Mouse (Mus musculus) induced T-regulatory cell, adult 2 months (primary cell): ENCODE measurements around the gene Polr2l.

Source experiments
- DNase-seq: peaks from one replicate; pipeline ENCODE4 v3.0.0-alpha.2; 2012; ENCODE audit warnings: low read depth

The Polr2l gene

DNA sequence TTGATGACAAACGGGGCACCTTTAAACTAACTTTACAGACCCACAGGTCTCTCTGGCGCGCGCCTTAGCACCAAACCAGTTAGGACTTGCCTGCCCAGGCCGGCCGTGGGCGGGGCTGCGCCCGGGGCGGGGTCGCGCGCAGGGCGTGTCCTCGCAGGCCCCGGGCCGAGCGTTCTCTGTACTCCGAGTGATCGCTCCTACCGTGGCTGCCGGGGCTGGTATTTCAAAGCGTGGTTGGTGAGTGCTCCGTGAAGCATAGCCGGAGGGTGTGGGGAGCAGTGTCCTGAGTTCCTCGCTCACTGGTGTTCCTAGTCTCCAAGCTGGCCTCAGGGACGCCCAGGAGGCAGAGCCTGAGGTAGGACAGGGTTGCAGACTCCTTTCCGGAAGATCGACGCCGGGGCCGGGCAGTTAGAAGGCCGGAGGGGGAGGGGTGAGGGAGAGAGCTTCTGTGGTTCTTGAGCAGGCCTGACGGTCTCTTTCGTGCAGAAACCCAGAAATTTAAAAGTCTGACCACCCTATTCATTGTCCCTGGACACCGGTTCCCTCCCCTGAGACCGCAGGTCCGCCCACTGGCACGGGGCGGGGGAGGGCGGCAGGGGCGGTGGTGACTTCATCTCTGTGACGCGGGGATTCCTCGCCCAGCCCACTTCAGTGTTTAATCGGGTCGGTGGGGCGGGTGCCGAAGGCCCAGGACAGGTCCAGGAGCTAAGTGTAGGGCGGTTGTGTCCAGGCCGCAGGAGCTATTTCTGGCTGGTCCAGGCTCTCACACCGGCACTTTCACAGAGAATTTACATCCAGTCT is 7.5 kb downstream of the Polr2l start, which contains the start of gene Cd151:
Gene Cd151, plus strand, starts transcription at position 163 of the 801 bp plus-strand sequence.
- DNase-seq: peak; percentile 87

DNA sequence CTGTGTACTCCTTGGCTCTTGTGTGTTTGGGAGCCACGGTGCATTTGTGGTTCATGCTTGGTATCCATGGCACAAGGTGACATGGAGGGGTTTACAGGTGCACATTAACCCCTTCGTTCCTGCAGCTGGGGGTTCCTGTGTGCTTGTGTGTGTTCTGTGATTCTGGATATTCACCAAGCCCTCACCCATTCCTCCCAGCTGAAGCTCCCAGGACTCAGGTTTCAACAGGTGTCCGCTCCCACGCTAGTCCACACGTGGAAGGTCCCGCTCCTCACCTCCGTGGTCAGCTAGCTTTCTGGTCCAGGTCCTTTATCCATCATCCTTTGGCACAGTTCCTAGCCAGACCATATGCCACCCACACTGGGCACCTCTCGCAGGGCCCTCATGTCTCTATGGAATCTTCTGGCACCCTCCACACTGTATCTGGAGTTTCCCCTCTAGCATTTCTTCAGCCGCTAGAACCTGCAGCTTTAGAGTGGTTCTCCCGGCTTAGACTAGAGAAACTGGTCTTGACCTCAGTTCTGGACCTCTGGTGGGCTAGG is 8.3 kb downstream of the Polr2l start:
- DNase-seq: no peak

DNA sequence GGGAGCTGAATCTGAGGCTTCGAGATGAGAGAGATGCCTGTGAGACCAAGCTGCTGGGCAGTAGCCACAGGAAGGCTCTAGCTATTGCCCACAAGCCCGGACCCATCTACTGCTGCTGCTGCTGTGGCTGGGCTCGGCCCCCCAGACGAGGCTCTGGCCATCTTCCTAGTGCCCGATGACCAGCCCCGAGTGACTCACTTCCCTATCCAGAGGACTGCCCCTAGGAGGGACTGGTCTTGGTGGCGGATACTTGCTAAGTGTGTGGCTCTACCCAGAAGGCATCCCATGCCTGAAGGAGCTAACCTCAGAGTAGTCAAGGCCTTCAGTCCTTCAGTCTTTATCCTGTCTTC is 8.9 kb downstream of the Polr2l start:
- no peak for DNase-seq

DNA sequence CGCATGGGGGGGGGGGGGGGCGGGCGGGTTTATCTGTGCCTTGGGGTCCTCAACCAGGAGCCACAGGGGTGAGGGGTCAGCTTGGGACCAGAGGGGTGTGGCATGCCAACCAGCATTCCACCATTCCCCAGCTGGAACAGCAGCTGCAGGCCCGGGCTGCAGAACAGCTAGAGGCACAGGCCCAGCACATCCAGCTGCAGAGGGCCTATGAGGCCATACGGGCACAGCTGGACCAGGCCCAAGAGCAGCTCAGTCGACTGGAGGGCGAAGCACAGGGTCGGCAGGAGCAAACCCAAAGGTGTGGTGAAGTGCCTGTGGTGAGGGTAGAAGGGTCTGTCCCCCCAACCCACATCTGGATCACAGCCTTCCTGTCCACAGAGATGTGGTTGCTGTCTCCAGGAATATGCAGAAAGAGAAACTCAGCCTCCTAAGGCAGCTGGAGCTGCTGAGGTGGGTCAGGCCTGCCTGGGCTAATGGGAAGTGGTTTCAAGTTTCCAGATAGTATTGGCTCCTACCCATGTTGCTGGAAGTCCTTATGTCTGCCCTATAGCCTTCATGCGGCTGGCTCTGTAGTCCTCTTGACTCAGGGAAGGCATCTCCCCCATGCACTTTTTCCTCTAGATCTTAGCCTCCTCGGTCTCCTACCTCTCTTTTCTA is 9.4 kb downstream of the Polr2l start:
- no peak for DNase-seq

DNA sequence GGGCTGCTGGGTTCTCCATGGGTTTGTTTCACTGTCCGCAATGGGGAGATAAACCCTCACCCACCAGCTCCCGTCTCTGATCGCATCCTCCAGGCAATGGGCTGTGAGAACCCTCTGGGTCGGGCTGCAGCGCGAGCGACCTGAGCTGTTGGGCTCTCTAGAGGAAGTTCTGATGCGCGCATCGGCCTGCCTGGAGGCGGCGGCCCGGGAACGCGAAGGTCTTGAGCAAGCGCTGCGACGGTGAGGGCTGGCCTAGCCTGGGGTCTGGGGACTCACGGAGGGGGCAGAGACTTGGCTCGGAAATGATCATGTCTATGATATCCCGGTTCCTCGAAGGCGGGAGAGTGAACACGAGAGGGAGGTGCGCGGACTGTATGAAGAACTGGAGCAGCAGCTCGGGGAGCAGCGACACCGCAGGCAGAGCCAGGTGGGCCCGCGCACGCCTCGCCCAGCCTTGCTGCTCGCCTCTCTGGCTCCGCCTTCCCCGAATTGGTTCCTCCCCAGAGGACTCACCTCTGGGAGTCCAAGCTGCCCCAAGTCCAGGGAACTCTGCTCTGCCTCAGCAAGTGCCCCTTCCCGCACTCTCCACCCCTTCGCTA is 10.2 kb downstream of the Polr2l start:
- peak; percentile 47 for DNase-seq

DNA sequence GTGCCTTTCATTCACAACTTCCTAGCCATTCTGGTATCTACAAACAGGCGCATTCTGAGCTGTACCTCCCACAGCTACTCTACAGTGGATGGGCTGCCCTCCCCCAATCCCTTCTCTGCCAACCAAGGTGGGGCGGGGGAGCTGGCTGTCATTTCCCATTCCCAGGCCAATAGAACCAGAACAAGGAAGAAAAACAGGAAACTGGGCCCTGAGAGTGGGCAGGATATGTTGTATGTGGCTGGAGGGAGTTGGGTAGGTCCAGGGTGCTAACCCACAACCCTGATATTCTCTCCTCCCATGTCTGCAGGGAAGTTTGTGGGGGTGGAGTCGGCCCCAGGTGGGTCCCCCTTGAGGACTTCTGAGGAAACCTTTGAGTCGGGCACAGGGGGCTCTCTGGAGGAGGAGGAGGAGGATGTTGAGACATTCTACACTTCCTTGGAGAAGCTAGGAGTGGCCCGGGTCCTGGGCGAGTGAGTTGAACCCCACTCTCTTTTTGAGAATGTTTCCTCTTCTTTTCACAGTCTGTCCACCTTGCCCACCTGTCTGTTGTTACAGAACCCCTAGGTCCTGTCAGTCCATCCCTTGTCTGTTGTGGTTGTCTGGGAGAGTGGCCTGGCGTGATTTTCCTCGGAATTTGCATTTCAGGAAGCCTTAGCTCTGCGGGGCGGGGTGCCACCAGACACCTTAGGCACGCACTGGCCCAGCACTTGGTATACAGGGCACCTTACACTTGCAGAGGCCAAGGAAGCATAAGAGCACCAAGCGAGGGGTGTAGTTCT is 10.9 kb downstream of the Polr2l start:
- no peak for DNase-seq

DNA sequence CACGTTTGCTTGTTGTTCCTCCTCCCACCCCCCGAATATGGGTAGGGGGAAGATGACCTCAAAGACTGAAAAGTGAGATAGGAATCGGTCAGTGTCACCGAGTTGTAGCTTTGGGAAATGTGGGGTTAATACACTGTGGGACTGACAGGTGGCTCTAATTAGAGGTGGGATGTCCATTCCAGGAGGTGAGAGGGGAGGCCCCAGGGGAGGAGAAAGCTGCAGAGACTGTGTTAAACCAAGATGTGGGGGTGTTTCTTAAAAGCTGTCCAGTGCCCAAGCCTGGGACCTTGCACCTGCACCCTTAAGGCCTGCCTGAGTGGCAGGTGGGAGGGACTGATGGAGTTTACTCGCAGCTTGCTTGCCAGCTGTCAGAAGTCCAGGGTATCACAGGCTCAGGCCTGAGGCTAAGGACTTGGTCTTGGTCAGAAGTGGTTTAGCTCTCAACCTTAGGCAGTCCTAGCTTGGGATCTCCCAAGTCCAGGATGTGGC is 12.6 kb downstream of the Polr2l start:
- no peak for DNase-seq

DNA sequence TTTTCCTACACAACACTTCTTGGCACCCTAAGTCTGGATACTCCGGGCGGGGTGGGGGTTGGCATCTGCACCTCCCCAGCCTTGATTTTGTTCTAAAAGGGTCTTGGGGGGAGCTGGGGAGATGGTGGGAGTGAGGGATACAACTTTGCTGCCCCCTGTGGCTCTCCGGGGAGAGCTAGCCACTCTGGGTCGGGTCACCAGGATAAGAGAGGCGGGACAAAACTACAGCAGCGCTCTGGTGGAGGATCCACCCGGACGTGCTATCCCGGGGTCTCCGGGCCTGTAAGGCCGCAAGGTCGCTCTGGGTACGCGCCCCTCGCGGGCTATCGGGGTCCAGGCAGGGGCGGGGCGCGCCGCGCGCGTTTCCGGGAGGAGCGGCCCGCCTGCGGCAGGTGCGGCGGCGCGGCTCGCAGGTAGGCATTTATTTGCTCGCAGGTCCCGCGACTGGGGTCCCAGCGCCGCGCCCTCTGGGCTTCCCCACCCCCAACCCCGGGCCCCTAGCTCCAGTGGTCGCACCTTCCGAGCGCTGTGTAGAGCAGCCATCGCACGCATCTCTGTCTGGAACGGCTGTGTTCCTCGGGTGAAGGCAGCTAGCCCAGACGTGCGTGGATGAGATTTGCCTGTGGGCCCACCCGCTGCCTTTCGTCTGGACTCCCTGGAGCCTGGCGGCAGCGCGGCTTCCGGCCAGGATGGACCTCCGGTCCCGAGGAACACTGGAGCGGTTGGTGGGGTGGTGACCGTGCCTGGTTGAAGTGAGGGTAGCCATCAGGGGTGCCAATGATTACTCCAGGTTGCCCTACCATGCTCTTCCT is 13.2 kb downstream of the Polr2l start:
- no peak for DNase-seq

DNA sequence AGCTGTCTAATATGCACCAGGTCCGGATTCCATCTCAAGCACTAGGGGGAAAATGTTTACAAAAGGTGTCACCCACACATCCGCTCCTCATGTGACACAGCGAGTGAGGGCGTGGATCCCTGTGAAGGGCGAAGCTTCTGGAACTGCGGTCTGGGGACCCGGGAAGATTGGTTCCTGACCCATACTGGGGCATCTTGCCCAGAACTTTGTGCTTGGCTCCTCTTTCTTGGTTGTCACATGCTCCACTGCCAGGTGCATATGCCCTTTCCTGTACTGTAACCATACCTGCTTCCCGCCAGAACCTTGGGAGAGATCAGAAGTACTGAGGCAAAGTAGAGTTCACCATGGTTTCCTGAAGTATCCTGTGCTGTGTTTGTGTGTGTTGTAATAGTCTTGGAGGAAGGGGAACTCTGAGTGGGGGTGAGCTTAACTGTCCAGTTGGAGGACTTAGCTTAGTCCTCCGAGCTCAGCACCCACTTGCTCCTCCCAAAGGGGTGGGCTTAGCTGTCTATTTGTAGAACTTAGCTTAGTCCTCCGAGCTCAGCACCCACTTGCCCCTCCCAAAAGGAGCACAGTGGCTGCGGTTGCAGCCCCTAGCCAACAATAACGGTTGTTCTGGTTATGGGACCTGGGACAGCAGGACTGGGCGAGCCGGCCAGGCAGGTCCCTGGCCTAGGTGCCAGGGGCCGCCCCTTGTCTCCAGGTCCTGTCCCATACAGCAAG is 14.4 kb downstream of the Polr2l start, which contains the start of gene Cracr2b:
Gene Cracr2b, plus strand, starts transcription at position 704 of the 723 bp plus-strand sequence.
- no peak for DNase-seq

DNA sequence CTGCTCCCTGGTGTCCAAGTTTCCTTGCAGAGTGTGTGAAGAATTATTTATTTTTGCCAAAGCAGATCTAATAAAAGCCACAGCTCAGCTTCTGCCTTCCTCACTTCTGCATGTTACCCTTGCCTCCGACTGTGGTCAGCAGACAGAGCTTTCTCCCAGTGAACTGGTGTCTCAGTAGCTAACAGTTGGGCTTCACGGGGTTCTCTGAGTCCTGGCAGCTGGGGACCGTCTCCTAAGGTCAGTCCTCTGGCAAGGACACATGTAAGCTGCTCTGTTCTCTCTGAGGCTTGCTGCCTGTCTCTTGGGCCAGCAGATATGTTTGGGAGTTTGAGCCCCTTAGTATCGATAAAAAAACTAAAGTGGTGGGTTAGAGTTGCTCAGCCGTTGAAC is 14.9 kb downstream of the Polr2l start:
- DNase-seq: no peak

DNA sequence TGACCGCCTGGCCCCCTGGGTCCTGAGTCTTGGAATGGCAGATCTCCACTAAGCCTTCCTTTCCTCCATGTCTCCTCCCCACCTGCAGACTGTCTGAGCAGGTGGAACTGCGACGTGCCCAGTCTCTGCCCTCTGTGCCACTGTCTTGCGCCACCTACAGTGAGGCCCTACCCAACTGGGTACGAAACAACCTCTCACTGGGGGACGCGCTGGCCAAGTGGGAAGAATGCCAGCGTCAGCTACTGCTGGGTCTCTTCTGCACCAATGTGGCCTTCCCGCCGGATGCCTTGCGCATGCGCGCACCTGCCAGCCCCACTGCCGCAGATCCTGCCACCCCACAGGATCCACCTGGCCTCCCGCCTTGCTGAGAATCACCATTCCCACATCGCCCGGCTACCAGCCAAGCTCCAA is 15.6 kb downstream of the Polr2l start:
- no peak for DNase-seq

DNA sequence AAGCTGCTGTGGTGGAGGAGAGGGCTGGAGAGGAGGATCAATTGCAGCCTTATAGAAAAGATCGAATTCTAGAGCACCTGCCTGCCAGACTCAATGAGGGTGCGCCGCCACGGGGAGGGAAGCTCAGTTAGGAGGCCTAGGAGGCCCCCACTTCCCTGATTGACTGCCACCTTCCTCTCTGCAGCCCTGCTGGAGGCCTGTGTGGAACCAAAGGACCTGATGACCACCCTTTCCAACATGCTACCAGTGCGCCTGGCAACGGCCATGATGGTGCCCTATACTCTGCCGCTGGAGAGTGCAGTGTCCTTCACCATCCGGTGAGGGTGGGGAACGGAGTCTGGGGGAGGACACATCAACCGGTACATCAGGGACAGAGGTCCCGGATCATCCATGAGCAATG is 16.3 kb downstream of the Polr2l start:
- no peak for DNase-seq

DNA sequence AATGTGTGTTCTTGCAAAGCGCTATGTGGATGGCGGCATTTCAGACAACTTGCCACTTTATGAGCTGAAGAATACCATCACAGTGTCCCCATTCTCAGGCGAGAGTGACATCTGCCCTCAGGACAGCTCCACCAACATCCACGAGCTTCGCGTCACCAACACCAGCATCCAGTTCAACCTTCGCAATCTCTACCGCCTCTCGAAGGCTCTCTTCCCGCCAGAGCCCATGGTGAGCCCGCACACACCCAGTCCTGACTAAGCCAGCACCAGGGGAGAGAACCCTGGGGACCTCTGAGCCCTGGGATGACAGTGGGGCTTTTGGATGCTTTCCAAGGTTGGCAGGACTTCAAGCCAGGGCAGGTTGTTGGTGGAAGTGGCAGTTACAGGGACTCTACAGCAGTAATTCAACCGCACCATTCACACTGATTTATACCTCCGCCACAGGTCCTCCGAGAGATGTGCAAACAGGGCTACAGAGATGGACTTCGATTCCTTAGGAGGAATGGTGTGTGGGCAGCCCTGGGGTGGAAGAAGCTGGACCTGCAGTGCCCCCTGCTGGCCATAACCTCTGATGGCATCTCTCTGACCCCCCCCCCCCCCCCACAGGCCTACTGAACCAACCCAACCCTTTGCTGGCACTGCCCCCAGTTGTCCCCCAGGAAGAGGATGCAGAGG is 16.8 kb downstream of the Polr2l start:
- peak; percentile 80 for DNase-seq

DNA sequence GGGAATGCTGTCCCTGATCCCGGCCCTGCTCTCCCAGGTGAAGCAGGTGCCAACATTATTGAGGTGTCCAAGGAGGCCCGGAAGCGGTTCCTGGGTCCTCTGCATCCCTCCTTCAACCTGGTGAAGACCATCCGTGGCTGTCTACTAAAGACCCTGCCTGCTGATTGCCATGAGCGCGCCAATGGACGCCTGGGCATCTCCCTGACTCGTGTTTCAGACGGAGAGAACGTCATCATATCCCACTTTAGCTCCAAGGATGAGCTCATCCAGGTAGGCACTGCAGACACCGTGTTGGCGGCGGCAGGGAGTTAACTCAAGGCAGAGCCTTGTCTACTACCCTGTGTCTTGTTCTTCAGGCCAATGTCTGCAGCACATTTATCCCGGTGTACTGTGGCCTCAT is 17.7 kb downstream of the Polr2l start:
- no peak for DNase-seq

DNA sequence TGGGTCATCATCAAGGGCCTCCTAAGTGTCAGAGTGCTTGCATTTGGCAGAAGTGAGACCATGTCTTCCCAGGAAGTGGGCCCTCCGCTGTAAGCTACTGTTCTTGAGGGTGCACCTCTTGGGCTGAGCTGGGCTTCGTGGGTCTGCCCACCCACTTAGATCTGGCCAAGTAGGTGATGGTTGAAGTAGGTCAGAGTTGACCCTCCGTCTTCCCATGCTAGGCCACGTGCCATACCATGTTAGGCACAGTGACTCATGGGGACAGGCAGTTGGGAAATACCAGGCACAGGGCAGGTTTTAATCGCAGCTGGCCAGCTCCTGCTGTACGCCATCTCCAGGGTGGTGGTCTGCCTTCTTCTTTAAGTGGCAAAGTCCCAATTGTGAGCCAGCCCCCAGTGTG is 18.2 kb downstream of the Polr2l start:
- no peak for DNase-seq

DNA sequence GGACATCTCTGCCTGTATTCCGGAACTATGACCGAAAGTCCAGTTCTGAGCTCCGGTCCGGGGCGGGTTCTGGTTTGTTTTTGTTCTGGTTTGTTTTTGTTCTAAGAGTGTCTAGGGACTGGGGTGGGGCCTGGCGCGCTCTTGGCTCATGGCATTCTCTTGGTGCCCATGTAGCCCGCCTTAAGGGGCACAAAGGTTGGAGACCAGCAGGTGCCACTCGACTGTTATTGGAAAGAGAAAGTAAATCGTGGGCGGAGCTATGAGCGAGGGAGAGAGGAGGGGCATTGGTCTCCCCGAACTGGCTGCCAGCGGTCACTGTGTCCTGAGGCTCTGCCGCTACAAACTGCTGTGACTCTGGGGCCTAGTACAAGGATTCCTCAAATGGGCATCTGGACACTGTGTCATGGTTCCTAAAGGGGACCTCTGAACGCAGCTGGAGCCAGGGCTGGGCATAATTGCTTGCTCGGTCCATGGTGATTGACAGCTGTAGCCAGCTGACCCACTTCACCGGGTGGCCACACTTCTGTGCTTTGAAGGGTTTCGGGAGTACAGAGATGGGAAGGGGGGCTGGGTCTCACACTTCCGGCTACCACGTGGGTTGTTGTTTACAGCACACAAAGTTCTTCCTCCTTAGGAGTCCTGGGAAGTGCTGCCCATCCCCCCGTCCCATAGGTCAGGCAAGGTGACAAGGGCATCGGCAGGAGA is 19.2 kb downstream of the Polr2l start:
- peak; percentile 88 for DNase-seq

DNA sequence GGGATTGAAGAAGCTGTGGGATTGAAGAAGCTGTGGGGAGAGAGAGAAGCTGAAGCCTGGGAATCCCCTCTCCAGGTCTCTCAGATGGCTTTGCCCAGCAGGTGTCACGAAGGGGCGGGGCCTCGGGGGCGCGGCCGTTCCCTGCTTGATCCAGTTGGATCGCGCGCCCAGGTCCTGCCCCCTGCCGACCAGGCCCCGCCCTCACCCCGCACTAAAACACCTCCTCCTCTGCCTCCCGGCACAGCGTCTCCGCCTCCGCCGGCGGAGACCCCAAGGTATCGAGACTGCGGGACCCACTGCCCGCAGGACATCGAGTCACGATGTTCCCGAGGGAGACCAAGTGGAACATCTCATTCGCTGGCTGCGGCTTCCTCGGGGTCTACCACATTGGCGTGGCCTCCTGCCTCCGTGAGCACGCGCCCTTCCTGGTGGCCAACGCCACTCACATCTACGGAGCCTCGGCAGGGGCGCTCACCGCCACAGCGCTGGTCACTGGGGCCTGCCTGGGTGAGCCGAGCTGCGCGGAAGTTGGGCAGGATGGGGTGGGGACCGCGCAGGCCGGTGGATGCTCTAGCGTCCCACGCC is 19.9 kb downstream of the Polr2l start, which contains the start of gene Pnpla2:
Gene Pnpla2, plus strand, starts transcription at position 232 of the 585 bp plus-strand sequence.
- DNase-seq: peak; percentile 97

DNA sequence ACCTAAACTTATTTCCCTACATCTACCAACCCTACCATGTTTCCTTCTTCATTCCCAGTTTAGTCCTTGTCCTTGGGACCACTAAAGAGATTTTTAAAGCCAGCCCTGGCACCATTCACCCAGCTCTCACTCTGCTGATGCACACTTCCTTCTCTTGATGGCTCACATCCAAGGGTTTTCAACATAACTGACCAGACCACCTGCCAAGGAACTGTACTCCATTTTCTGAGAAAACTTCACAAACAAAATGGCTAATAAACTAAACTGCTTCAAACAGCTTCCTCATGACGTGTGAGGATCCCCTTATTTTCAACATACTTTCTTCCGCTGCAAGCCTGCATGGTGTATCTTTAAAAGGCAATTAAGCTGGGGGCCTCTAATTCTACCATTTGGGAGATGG is 21.3 kb downstream of the Polr2l start:
- DNase-seq: no peak

DNA sequence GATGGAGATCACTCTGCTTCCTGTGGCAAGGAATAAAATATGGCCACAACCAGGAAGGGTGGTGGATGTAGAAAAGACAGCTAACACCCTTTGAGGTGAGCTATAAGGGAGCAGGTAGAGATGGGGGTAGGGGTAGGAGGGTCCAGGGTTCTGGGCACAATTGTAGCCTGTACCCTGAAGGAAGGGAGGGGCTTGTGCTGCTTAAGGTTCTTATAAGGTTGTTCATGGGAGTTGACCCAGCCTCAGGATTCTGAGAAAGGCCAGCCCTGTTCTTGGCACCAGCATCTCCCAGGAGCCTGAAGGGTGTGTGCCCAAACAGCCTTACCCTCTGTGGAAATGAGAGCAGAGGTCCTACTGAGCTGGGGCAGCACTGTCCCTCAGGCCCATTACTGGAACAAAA is 23.0 kb downstream of the Polr2l start:
- DNase-seq: no peak
